Mouse (Mus musculus) heart, postnatal 4 days (tissue): ENCODE measurements around the gene Xrcc1. TPM values are rescaled to one million over a fixed set of nuclear protein-coding genes. Genes with fewer than 3 reads are reported as not detected.

Experiments used
- DNase-seq: peaks from one replicate; pipeline ENCODE4 v3.0.0; 2021
- total RNA-seq, 2 experiments: library from RNA; stranded (reverse); gene quantifications; 2 replicates each; pipeline ENCODE4 v1.2.3; 2021

Gene Xrcc1
- total RNA-seq, 2 experiments from 2014 or later, result 42.0 to 43.9 TPM

DNA sequence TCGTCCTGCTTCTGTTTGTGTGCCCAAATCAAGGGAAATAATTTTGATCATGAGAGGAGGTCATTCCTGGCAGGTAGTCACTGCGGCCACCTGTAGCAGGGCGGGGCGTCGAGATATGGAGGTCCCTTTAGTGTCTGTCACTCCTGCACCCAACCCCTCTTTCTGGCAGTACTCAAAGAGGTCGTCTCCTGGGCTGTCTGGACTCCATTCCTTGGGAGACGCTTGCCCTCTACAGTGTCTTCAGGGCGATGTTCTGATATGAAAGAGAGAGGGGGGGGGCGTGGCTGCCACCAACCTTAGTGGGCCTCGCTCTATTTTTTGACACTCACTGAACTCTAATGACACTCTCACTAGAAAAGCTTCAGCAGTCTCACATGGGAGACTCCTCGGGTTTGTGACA is 16.5 kb upstream of the Xrcc1 start:
- DNase-seq, result peak; percentile 15

DNA sequence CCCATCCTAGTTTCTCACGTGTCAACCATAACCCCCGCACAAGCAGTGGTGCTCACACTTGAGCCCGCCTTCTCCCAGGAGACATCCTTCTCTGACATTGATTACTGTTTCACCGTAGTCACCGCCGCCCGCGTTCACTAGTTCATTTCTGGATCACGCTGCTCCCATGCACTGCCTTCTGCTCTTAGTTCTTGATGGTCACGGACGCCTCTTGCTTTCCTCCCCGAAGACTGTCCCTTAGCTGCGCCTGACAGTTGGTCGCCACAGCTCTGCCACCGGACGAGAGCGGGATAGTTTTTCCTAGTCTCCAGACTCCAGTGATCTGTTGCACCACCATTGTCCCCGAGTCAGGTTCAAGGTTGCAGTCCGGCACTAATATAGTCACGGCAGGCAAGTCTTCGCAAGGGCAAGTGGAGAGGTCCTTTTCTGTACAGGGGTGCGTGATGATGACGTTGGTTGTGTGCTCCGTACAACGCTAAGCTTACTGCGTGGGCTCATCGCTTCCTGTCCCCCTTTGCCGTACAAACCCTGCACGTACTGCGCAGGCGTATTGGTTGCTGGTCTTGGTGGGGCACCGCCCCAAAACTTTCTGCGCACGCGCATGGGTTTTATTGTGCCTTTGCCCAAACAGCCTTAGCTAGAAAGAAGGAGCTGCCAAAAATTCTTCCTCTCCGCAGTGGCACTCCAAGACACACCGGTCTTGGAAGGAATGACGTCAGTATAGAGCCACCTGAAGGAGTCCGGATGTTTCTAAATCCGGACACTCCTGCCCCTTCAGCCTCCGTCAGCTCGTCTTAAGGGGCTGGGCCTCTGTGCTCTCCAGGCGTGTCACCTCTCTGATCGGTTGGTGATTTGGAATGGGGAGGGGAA is 15.8 kb upstream of the Xrcc1 start, which contains the start of gene Irgq:
Gene Irgq (plus strand): TSS at position 628 of the 870 bp plus-strand sequence.
- peak; percentile 99 for DNase-seq

DNA sequence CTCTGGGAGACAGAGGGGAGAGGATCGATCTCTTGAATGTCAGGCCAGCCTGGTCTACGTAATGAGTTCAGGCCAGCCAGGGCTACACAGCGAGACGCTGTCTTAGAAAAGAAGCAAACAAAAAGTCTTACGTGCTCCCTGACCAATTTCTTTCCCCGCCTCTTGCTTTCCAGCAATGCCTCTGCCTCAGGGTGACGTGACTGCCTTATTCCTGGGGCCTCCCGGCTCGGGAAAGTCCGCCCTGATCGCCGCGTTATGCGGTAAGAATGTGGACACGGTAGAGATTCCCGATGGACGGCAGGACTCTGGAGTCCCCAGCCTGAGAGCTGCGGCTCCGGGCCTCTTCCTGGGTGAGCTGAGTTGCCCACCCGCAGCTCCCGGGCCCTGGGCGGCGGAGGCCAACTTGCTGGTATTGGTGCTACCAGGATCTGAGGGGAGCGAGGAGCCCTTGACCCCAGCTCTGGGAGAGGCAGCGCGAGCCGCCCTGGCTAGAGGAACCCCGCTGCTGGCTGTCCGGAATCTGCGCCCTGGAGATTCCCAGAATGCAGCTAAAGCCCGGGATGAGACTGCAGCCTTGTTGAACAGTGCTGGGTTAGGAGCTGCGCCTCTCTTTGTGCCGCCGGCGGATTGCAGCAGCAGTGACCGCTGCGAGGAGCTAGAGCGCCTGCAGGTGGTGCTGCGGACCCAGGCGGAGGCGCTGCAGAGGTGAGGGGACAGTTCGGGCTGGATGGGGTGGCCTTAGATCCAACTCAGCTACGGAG is 14.7 kb upstream of the Xrcc1 start:
- peak; percentile 85 for DNase-seq

DNA sequence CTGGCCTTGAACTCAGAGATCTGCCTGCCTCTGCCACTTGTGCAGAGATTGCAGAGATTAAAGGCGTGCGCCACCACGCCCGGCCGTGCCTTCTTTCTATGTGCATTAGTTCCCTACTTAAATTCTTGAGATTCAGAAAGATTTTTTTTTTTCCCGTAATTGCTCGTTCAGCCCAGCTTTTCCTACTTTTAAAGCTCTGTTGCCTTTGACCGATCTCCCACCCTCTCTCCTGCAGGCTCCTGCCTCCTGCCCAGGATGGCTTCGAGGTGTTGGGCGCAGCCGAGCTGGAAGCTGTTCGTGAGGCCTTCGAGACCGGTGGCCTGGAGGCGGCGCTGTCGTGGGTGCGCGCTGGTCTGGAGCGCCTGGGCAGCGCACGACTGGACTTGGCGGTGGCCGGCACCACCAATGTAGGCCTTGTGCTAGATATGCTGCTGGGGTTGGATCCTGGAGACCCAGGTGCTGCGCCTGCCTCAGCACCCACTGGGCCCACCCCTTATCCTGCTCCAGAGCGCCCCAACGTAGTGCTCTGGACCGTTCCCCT is 13.0 kb upstream of the Xrcc1 start:
- DNase-seq, result no peak

DNA sequence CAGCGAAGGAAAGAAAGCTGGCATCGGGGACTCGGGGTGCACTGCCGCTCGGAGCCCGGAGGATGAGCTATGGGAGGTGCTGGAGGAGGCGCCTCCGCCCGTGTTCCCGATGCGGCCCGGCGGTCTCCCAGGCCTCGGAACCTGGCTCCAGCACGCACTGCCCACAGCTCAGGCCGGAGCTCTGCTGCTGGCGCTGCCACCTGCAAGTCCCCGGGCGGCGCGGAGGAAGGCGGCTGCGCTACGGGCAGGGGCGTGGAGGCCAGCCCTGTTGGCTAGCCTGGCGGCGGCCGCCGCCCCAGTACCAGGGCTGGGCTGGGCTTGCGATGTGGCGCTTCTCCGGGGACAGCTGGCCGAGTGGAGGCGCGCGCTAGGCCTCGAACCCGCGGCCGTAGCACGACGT is 12.3 kb upstream of the Xrcc1 start:
- DNase-seq, result peak; percentile 13

DNA sequence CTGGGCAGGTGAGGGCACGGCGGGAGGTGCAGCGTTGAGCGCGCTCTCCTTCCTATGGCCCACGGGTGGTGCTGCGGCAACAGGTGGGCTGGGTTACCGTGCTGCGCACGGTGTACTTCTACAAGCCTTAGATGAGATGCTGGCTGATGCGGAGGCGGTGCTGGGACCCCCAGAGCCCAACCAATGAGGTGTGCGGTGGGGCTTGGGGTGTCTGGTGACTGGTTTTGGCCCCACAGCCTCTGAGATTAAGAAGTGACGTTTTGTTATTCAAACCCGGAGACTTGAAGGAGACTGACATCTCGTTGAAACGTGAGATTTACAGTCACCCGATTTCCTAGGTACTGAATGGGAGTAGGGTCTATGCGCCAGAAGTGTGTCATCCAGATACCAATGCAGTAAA is 11.8 kb upstream of the Xrcc1 start:
- no peak for DNase-seq

DNA sequence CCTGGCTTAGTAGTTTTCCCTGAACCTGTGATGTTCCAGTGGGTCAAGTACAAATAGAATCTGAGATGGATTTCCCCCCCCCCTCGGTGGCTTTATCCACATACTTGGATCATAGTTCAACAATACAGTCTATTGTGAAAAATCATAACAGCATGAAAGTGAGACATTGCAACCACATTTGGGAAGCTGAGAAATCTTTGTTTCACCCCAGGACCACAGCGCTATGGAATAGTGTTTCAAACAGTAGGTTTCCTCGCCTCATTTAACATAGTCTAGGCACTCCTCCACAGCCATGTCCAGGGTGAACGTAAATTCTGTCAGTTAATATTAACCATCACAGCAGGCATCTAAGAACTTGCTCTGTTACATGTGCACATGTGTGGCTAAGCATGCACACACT is 9.0 kb upstream of the Xrcc1 start:
- DNase-seq, result no peak

DNA sequence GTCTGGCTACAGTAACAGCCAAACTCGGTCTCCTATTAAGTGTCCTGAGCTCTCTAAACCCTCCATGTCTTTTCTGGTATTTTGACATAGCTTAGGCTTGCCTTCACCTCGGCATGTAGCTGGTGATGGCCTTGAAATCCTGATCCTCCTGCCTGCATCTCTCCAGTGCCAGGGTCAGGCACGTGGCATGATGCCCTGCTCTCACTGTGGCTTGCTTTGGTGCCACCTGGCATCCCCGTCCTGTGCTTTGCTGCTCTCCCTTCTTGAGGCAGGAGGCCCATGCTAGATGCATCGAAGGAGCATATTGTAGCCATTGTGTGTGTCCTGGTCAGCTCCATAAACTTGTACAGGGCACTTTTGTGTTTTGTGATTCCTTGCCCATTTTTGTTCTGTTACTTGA is 8.5 kb upstream of the Xrcc1 start:
- no peak for DNase-seq

DNA sequence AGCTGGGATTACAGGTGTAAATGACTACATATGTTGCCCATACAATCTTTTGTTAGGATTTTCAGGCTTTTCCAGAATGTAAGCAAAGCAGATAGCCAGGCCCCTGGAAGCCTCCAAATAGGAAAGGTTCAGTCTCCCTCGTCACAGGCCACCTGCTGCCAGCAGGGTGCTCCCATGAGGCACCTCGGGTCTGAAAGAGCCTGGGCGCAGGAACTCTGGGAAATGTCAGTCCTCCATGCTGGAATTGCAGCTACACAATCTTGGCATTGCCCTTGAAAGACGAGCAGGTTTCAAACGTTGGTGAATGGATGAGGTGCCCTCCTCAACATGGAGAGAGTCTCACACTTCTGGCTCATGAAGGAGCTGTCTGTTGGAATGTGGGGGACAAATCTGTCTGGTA is 7.9 kb upstream of the Xrcc1 start:
- DNase-seq, result peak; percentile 38

DNA sequence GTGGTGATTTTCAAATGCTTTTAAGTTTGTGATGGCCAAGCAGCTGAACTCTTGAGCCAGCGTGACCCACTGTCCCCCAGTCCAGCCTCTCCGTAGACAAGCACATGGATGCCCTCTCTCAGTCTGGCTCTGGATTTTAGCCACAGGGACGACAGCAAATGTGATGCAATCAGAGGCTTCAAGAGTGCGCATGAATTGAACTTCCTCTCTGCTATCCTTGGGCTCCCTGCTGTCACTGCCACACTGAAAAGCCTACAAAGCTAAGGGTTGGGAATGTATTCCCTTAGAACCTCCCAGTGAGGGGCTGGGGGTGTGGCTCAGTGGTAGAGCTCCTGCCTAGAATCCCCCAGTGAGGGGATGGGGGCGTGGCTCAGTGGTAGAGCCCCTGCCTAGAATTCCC is 7.4 kb upstream of the Xrcc1 start:
- DNase-seq, result no peak

DNA sequence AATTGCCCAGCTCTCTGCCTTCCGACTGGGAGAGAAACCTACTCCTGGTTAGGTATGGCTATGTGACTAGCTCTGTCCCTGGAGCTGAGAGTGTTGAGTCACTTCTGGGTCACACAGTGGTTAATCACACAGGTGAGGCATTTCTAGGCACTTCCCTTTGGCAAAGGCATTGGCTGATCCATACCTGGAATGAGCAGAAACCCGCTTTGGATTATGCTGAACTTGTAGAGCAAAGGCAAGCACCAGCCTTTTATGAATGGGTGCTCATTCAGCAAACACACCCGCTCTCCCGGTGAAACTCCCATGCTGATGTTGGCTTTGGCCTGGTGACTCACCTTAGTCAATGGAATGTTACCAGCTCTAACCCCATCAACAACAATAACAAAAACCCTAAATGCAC is 6.4 kb upstream of the Xrcc1 start:
- DNase-seq, result no peak

DNA sequence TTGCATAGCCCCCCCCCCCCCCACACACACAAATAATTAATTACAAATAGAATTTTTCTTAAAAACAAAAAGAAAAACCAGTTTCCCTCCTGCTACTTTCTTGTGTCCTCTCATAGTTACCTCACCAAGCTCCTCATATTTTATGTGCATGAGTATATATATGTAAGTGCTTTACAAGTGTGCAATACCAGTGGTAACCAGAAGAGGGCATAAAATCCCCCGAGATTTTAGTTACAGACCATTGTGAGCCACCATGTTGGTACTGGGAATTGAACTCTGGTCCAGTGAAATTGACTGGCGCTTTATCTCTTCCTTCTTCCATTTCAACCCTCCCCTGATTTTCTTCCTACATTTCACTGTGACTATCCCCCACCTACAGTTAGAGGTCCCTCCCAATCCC is 1.6 kb upstream of the Xrcc1 start:
- no peak for DNase-seq

DNA sequence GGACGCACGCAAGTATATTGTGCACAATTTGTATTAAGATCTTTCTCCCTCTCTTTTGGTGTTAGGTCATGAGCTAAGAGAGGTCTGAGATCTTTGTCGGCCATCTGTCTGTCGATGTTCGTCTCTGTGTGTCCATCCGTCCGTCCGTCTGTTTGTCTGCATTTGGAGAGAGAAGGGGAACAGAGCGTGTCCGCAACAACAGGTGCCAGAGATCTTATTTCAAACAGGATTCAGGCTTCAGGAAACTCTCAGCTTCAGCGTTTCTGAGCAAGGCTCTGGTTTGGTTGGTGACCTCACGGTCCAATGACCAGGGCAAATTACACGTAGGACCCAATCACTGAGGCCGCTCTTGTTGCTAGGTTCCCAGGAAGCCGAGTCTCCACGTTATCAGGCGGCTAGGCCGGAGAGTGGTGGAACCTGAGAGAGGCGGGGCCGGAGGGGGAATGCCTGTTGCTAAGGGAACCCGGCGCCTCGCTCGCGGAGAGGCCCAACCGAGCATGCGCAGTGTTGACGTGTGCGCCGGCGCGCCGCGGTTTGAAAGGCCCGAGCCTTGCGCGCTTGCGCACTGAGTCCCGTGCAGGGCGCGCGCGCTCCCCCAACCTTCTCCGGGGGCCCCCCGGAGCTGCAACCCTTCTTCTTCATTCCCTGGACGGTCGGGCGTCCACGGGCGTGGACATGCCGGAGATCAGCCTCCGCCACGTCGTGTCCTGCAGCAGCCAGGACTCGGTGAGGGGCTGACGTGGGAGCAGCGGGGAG is 723 bp downstream of the Xrcc1 start:
- peak; percentile 99 for DNase-seq

DNA sequence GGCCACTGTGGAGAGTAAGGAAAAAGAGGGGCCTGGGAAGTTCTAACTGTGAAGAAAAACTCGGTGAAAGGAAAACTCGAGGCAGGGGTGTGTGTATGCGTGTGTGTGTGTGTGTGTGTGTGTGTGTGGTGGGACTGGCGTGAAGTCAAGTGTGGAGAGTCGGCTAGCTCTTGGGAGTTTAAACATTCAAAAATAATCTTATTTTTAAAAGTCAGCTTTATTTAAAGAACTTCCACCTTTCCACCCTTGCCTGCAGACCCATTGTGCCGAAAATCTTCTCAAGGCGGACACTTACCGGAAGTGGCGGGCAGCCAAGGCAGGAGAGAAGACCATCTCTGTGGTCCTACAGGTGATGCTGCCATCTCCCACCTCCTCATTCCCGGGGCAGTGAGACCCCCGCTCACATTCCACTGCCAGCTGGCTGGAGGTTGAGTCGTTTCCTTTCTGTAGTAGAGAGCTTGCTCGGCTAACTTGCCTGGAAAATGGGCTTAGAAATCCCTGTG is 1.5 kb downstream of the Xrcc1 start:
- DNase-seq, result no peak

DNA sequence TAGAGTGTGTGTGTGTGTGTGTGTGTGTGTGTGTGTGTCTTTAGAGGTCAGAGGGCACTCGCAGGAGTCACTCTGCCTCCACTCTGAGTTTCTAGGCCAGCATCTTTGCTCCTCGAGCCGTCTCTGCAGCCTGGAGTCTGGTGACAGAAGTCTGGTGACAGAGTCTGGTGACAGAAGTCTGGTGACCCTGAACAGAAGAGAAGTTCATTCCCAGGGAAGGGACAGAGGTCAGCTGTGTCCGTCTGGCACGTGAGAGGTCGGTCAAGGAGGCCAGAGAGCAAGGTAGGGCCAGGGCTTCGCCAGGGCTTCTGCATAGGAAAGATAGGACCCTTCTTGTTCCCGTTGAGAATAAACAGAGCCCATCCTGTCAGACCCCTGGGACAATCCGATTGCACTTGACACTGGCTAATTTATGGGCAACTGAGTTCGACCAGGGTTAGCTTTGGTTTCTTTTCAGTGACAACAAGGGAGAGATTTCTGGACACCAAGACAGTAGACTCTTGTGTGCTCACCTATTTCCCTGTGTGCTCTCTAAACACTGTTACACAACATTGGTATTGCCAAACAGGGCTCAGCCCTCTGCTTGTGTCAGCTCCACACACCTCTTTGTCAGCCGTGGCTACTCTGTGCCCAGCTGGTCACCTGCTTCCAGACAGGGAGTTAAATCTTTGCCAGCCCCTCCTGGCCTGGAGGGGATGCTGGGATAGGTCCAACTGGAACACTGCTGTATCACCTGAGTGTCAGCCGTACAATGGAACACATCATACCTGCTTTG is 6.1 kb downstream of the Xrcc1 start:
- no peak for DNase-seq

DNA sequence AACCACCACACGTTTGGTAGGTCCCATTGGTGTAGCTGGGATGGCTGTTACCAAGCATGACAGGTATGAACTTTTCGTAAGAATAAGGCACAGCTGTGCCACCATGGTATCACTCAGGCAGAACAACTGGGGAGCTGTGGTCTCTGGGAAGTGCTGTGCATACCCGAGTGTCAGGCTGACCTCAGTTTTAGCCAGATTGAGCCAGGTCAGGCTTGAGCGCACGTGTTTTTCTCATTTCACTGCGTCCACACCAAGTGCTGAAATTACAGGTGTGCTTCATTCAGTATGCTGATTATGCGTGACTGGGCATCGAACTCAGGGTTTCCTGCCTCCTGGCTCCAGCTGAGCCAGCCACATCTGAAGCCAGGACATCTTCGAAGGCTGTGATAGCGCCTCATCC is 9.7 kb downstream of the Xrcc1 start:
- DNase-seq, result no peak

DNA sequence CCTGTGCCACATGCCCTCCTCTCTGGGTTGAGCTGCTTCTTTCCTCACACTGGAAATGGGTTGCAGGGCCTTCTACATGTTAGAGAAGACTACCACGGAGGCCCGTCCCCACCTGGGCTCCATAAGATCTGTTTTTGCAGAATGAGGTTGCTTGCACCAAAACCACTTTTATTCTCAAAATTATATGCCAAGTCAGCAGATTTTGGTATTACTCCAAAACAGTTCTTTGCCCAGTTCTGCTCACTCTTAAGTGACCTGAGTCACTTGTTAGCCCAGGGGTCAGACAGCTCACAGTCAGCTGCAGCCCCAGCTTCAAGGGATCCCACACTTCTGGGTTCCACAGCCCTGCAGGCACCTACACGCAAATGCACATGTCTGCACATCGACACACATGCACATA is 15.4 kb downstream of the Xrcc1 start:
- DNase-seq, result no peak

DNA sequence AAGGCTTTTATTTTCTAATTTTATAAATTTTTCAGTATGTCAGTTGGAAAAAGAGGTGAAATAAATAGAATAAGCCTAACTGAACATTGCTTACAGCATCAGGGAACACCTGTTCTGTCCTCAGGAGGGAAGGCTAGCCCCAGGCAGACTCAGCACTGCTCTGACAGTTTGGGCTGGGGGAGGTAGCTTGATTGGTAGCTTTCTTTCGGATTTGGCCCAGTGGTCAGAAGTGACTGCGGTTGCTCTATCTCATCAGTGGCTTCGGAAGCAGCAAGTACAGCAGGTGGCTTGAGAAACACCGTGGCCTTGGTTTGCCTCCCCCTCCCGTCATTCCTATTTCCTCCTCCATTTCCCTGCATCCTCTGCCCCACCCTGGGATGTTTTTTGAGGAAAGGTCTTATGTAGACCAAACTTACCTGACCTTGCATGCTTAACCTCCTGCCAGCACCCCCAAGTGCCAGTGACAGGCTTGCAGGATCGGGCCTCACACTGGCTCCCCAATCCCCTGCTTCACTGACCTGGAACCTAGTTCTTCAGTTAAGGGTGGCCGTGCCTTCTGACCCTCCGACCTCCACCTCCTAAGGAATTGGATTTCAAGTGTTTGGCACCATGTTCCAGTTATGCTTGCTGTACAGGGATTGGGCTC is 17.2 kb downstream of the Xrcc1 start:
- DNase-seq, result no peak

DNA sequence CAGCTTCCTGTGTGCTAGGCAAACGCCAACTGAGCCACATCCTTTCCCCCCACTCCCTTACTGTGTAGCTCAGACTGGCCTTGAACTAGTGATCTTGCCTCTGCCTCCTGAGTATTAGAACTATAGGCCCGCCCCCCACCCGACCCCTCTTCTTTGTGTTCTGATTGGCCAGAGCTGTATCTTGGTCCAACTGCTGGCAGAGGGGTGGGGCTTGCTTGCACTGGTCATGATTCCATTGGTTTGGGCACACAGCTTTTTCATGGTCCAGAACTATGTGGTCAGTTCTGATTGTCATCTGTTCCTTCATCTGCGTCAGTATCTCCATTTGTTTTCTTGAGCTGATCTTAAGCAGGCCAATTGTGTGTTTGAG is 17.7 kb downstream of the Xrcc1 start:
- no peak for DNase-seq

DNA sequence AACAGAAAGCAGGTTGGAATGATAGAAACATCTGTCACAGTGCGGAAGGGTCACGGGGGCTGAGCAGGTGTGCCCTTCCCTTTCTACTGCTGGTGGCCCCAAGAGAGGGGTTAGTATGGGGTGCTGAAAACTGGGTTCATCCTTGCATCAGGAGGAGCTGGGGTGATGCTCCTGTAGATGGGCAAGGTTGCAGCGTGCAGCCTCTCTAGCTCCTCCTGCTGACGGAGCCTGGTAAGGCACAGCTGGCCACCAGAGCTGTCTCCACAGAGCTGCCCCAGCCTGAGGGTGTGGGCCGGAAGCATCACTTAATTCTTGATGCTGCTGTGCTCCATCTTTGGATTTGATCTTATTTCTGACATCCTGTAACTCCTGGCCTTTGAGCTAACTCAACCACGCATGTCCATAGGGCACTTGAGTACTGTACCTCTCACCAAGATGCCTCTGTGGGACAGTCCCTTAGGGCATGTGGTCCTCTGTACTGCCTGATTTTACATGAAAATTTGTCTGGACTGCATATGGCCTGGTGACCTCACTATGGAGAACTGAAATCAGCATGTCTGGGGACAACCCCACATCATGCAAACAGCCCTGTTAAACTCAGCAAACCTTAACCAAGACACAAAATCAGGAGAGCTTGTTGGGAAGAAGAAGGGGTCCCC is 18.6 kb downstream of the Xrcc1 start:
- peak; percentile 85 for DNase-seq

DNA sequence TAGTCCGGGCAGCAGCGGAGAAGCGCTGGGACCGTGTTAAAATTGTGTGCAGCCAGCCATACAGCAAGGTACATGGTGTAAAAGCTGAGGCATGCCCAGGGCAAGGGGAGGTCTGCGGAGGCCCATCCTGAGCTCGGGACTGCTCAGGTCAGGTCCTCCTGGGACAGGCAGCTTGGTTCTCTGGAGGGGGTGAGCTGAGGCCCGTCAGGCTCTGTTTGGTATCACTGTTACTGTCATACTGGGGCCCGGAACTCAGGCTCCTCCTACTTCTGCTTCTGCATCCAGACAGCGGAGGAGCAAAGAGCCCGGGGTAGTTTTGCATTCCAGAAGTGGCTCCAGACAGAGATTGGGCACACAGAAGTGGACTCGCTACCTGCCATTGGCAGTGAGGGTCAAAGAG is 19.5 kb downstream of the Xrcc1 start:
- no peak for DNase-seq
